Mouse (Mus musculus) brain, embryonic 14.5 days (tissue): ENCODE results near the gene Pnpla2.

ENCODE experiments used
- CTCF ChIP-seq: fragments of 200-500 bp; IDR thresholded peaks from 2 replicates; pipeline ENCODE4 v1.5.1; 2012; ENCODE audit warnings: inconsistent platforms, mild to moderate bottlenecking, moderate library complexity, borderline replicate concordance; ENCODE audit not compliant: insufficient read depth, insufficient read length; ENCODE audit errors: extremely low read depth
- POLR2A ChIP-seq: fragments of 200-500 bp; IDR thresholded peaks from 2 replicates; pipeline ENCODE4 v1.6.1; 2012; ENCODE audit warnings: mild to moderate bottlenecking, inconsistent platforms, borderline replicate concordance; ENCODE audit not compliant: poor library complexity, insufficient read depth, insufficient read length, severe bottlenecking; ENCODE audit errors: extremely low read depth

DNA sequence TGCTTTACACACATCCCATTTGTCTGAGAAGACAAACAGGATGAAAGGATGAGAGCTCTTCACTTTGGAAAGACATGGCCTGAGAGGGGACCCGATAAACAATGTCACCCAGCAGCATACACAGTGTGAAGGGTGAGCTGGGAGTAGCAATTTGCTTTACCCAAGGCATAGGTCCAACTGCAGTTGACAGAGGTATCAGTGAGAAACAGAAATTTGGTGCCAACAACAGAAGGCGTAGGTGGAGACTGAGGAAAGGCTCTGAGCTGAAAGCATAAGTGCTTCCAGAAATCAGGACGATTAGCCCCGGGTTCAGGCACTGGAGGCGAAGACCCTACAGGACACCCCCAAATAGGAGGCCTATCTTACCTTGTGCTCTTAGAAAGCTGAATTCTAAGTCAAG lies 55.2 kb downstream of the Pnpla2 start:
- TF ChIP-seq CTCF (no peak), POLR2A (no peak)
